ENCODE assay signal across 8 mouse cellular contexts in the genomic region with DNA sequence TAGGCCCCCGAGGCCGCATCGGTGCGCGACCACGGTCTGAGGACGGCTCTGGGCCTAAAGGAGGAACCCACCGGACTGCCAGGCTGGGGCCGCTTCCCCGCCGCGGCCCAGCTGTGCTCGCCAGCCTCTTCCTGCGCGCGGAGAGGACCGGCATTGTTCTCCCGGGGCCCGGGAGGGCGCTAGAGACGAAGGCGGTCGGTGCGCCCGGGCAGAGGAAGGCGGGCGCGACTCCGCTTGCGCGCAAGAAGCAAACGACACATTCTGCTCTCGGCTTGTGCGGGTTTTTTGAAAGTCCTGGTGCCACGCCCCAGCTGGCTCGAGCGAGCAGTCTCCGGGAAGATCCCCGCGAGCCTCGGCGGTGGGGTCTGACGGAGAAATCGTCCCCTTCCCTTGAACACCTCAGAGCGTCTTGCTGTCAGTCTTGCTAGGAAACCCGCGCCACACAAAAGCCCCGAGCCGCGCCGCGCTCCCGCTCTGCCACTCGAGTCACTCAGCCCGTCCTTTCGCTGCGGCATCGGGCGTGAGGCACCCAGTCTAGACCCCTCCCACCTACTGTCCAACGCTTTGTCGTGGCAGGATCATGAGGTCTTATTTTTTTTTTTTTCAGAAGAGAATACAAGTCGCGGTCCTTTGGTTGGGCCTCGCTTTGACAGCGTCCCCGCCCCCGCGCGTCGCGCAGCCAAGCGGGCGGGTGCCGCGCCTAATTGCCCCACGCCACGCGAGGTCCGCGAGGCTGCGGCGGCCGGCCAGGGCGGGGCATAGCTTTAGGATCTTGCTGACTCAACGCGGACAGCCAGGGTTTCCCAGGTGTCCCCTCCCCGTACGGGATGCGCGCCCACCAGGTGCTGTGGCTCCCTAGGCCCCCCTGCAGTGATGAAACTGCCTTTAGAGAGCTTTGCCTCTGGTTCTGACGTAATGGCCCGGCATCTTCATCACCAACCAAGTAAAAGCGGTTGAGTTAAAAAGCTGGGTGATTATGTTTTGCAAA. TPM values are rescaled to one million over a fixed set of nuclear protein-coding genes. Genes with fewer than 3 reads are reported as not detected.
A peak's percentile ranks its signal among the peaks of the same experiment; 100 is the strongest.
DNase-seq lines count a peak whose midpoint lies in the region; ATAC-seq lines count a peak whose summit lies in the region.

Gene Clk3, minus strand, starts transcription at position 497 of the 988 bp plus-strand sequence.

- DNase-seq in kidney, adult 11 months: peak; percentile 73
- DNase-seq in kidney, adult 18-20 months: no peak
- DNase-seq in gastrocnemius, adult 8-10 months (ENCODE audit: low spot score in 2 of 2): peak in 1 of 2 experiments; percentile 63
- peak; percentile 83 to 84 for DNase-seq in left cerebral cortex, postnatal 25 days (ENCODE audit: low spot score in 2 of 2)
- DNase-seq in right cerebral cortex, postnatal 4 days: peak; percentile 78

- H3K36me3 ChIP-seq in hindbrain, embryonic 16.5 days (ENCODE audit: control insufficient read depth, insufficient read depth, low read length): peaks cover 9% of the 10 kb centered on the region

- intact Hi-C loops in left cerebral cortex, postnatal 25 days (cut with DNase I): loop anchor here (1.0 to 2.0 kb wide), 2 partner anchors 71 to 233 kb away; partner anchors contain the start of gene Arid3b

- H3K4me1 ChIP-seq in hindbrain, embryonic 16.5 days (ENCODE audit: control insufficient read depth, insufficient read depth, low read depth, low read length): peaks cover 32% of the 10 kb centered on the region

- peak within 1 kb of the TSS; percentile 99 for H3K27ac ChIP-seq in hindbrain, embryonic 16.5 days (ENCODE audit: low read depth, low read length)

- WGBS in hindbrain, embryonic 16.5 days: under 1% methylated on average over 93 of the region's 93 CpGs

- H3K9me3 ChIP-seq in hindbrain, embryonic 16.5 days (ENCODE audit: control insufficient read depth, low read length): no peaks in the 10 kb centered on the region

- peak within 1 kb of the TSS; percentile 96 for H3K4me3 ChIP-seq in hindbrain, embryonic 16.5 days (ENCODE audit: low read length)

- peak within 1 kb of the TSS; percentile 94 for H3K9ac ChIP-seq in hindbrain, embryonic 16.5 days (ENCODE audit: low read depth, low read length)

- no peaks in the 10 kb centered on the region for H3K27me3 ChIP-seq in hindbrain, embryonic 16.5 days (replicated peaks; ENCODE audit: control insufficient read depth, insufficient read depth, low read length)

- ATAC-seq in common myeloid progenitor, adult 5-6 weeks (replicated peaks; ENCODE audit: low read depth, poor library complexity, severe bottlenecking): peak; percentile 19
- peak; percentile 60 for ATAC-seq in hindbrain, embryonic 16.5 days
- no peak for ATAC-seq in megakaryocyte-erythroid progenitor cell, adult 5-6 weeks (replicated peaks; ENCODE audit: low FRiP score, low TSS enrichment, poor library complexity, severe bottlenecking)

- H3K4me2 ChIP-seq in hindbrain, embryonic 16.5 days (ENCODE audit: low read length): peak within 1 kb of the TSS; percentile 96

RNA-seq across cellular contexts. Expression of gene Clk3, which starts in this region (rescaled TPM):
- total RNA-seq in common myeloid progenitor, adult 5-6 weeks (2017): 38.1 and 40.5 TPM in 2 replicates
- total RNA-seq in gastrocnemius, adult 8-10 months (2022): 10 to 100 TPM; 41.4 to 61.1 (median 44.6) TPM
- polyA plus RNA-seq in hindbrain, embryonic 16.5 days (2015; fragmentation: Nextera tagmentation; extraction: Ambion mirVana): 57.2 and 66.1 TPM in 2 replicates
- total RNA-seq in left cerebral cortex, postnatal 25 days (2021): 10 to 100 TPM; 75.3 to 76.6 TPM
- 58.1 and 73.0 TPM in 2 replicates for total RNA-seq in megakaryocyte-erythroid progenitor cell, adult 5-6 weeks (2014; fragmentation: Nextera tagmentation)
- total RNA-seq in megakaryocyte-erythroid progenitor cell, adult 5-6 weeks (2017): 24.7 and 36.4 TPM in 2 replicates
